ENCODE assay signal across 7 mouse cellular contexts in the genomic region with DNA sequence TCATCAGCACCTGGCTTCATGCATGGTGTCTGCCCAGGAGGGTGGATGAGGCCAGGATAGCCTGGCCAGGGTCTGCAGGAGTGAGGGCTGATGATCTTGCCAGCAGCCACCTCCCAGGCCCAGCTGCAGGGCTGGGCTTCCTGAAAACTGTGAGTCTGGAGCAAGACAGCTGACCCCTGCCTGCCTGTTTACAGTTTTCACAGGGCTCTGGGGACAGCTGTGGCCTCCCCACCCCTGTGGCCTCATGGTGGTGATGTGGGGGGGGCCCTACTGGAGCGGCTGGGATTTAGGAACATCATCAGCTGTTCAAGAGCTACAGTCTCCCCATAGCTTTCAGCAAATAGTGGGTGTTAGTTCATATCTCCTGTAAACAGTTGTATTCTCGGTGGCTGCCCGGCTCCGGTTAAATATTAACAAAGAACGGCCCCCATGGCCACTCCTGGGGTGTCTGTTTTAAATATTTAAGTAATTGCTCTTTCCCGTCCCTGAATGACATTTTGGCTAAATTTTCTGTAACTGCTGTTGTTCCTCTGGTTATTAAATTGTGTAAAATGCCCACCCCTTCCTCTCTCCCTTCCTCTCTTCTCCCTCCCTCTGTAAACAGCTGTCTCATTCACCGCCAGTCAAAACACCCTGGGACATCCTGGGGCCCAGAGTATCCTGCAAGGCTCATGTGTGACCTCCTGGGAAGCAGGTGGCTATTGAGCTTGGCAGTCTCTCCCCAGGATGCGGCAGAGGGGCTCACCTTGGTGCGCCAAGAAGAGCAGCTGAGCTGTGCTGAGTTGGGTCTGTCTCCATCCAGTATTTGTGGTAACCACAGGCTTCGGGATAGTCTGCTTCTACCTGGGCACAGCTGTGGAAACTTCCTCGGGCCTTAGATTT.
DNase-seq lines count a peak whose midpoint lies in the region.

No protein-coding gene starts in this region.

- peak; percentile 18 for DNase-seq in forelimb bud, embryonic 11.5 days (ENCODE audit: low read depth, low spot score)
- peak; percentile 71 to 82 for DNase-seq in heart, adult 9 months (ENCODE audit: low spot score in 2 of 2)
- peak; percentile 15 to 17 for DNase-seq in kidney, postnatal 36 days
- peak; percentile 23 for DNase-seq in lung, postnatal 25 days (ENCODE audit: low spot score)
- no peak for DNase-seq in ovary, postnatal 10 days (ENCODE audit: low spot score)
- DNase-seq in urinary bladder, postnatal 14 days (ENCODE audit: low spot score) = no peak
- no peak for DNase-seq in right cerebral cortex, postnatal 36 days (ENCODE audit: low spot score in 2 of 2)

Comparison
In these comparisons a context has a peak if more than half of its experiments do, and no peak if none do; other contexts are left out.
1. DNase-seq: peak in forelimb bud, embryonic 11.5 days (single experiment), heart, adult 9 months (2 of 2), kidney, postnatal 36 days (2 of 2) and lung, postnatal 25 days (single experiment); none in ovary, postnatal 10 days (single experiment), urinary bladder, postnatal 14 days (single experiment) and right cerebral cortex, postnatal 36 days (0 of 2).